Mouse (Mus musculus): ENCODE measurements around the gene Cdkn2b. TPM values are rescaled to one million over a fixed set of nuclear protein-coding genes. Genes with fewer than 3 reads are reported as not detected.

The Cdkn2b gene
- total RNA-seq (2021), result under 1 TPM; 0.55 to 0.87 TPM

DNA sequence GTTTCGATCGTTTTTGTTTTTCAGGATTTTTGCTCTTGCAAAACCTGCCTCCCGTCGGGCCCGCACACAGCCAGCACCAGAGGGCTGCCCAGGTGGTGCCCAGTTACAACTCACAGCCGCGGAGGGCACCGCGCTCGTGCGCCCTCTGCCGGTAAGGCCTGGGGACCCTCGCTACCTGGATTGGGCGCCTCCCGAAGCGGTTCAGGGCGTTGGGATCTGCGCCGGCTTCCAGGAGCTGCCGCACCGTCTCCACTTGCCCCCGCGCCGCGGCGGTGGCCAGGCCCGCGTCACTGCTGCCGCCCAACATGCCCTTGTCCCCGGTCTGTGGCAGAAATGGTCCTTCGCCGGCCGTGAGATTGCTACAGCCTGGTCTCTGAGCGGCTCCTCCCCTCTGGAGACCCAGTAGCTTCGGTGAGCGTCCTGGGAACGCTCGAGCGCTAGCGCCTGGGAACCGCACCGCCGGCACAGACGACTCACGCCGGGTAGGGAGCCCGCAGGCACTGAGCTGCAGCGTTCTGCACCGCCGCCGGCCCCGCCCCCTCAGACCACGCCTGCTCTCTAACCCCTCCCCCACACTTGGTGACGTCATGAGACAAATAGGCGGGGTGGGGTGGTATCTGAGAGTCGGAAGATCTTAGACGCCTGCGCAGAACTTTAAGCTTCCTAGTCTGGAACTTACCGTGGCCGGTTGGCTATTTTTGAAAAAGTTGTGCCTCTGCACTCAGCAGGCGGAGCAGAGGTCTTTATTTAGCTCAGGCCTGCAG is at the start of gene Cdkn2b:
Gene Cdkn2b (minus strand): TSS at position 549 of the 764 bp plus-strand sequence.
- intact Hi-C loops (cut with DNase I), result no loop called here
- peak; percentile 94 to 95 for DNase-seq

DNA sequence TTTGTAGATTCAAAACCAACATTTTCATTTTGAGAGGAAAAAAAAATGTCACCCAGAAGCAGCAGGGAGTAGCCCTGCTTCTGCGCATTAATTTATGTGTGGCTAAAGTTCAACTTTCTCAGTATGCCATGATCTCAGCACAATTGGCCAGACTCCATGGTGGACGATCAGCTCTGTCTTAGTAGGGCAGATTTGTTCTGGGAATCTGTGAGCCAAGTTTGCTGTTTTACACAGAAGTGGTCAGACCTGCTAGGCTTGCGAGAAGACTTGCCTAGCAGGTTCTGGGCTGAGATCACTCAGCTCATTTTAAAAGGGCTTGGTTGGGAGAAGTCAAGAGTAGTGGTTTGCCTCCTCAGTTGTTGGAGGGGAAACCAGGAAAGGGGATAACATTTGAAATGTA is 49.5 kb upstream of the Cdkn2b start:
- peak; percentile 18 to 23 for DNase-seq
- intact Hi-C loops (cut with DNase I), result no loop called here

DNA sequence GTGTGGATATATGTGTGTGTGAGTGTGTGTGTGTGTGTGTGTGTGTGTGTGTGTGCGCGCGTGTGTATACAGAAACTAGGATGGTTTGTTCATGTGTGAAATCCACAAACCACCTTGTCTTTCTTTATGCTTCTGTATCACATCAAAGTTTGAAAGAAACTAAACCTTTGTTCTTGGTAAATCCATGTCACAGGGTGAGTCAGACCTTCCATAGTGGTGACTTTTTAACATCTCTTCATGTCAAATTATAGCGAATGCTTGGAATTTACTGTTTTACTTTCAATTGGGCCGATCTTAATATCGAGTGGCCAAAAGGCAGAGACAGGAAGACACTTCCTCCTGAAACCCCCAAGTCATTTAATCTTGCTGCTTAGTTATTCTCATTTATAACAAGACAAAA is 48.7 kb upstream of the Cdkn2b start:
- no peak for DNase-seq
- intact Hi-C loops (cut with DNase I), result no loop called here

DNA sequence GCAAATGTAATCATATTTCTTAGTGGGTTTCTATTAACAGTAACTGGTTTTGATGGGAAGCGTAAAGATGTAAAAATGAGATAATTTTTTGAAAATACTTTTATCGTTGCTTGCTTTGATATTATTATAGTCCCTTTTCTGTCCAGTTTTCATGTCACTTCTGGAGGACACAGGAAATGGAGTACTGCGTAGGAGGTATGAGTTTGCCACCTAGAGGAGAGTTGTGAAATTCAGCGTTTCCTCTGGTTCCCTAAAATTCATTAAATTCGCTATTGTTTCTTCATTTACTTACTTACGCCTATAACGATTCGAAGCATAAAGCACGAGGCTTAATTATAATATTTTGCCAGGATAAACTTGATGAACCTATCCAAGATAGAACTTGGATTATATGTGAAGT is 43.1 kb upstream of the Cdkn2b start:
- DNase-seq, result no peak
- intact Hi-C loops (cut with DNase I), result no loop called here

- intact Hi-C loops (cut with DNase I), result no loop called here
- no peak for DNase-seq
Measured at GRCm38 (mm10) chr4:89353071-89353582, 42.3 kb upstream of the Cdkn2b start.

DNA sequence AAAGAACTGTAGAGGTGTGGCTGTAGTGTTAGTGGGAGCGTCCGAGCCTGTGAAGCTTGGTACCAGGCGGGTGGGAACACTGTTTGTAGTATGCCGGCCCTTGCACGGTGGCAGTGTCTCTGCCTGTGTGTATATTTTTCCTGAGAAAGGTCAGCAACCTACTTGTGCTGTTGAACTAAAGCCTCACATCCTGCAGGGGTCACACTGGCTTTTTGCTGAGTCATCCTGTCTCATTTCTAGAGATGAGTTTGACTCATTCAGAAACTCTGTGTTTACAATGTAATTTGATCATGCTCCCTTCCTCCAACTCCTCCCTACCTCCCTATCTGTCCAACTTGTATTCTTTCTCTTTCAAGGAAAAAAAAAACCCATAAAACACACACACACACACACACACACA is 40.6 kb upstream of the Cdkn2b start:
- no peak for DNase-seq
- intact Hi-C loops (cut with DNase I), result no loop called here

- intact Hi-C loops (cut with DNase I), result no loop called here
- DNase-seq, result no peak
Measured at GRCm38 (mm10) chr4:89350938-89351451, 40.2 kb upstream of the Cdkn2b start.

GRCm38 (mm10) chr4:89350391-89350790 is 39.6 kb upstream of the Cdkn2b start:
- intact Hi-C loops (cut with DNase I), result no loop called here
- no peak for DNase-seq

GRCm38 (mm10) chr4:89348842-89349241 is 38.0 kb upstream of the Cdkn2b start:
- DNase-seq, result no peak
- intact Hi-C loops (cut with DNase I), result no loop called here

- DNase-seq, result no peak
- intact Hi-C loops (cut with DNase I), result no loop called here
Measured at GRCm38 (mm10) chr4:89313461-89313860, 2.6 kb upstream of the Cdkn2b start.

DNA sequence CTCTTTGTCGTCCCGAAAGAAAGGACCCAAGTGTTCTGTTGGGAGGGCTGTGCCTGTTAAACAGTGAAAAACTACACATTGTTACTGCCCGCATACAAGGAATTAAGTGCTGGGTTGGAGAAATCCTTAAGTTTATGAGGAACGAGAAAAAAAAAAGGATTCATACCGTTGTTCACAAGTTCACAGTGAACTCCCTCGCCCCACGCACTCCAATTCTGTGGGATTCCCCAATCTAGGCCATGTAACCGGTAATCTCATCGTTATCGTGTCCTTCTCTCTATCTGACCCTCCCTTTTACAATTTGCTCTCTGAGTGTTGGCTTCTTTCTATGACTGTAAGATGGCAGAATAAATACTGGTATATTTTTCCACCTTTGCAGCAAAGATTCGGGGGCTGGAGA is 843 bp downstream of the Cdkn2b start:
- DNase-seq, result no peak
- intact Hi-C loops (cut with DNase I), result no loop called here

- intact Hi-C loops (cut with DNase I), result no loop called here
- DNase-seq, result no peak
Measured at GRCm38 (mm10) chr4:89308001-89308400, 2.8 kb downstream of the Cdkn2b start.

GRCm38 (mm10) chr4:89306798-89307365 is 4.0 kb downstream of the Cdkn2b start:
- intact Hi-C loops (cut with DNase I), result no loop called here
- DNase-seq, result no peak

DNA sequence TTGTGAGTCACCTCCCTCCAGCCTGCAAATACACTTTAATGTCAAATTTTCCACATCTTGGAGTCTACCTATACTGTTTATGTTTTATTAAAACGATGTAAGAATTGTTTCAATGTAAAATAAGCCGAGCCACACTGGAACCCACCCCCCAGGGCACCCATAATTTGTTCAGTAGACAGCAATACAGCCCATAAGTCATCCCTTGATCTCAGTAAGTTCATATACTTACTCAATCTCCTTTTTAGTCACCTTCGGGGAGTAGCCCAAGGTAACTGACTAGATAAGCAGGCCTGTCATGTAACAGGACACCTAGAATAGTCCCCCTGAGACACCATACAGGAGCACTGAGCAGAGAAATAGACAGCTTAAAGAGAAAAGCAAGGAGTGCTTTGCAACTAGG is 5.1 kb downstream of the Cdkn2b start:
- intact Hi-C loops (cut with DNase I), result no loop called here
- no peak for DNase-seq

GRCm38 (mm10) chr4:89303281-89303995 is 7.4 kb downstream of the Cdkn2b start:
- intact Hi-C loops (cut with DNase I), result no loop called here
- no peak for DNase-seq

GRCm38 (mm10) chr4:89302129-89302528 is 8.7 kb downstream of the Cdkn2b start:
- intact Hi-C loops (cut with DNase I), result no loop called here
- no peak for DNase-seq

DNA sequence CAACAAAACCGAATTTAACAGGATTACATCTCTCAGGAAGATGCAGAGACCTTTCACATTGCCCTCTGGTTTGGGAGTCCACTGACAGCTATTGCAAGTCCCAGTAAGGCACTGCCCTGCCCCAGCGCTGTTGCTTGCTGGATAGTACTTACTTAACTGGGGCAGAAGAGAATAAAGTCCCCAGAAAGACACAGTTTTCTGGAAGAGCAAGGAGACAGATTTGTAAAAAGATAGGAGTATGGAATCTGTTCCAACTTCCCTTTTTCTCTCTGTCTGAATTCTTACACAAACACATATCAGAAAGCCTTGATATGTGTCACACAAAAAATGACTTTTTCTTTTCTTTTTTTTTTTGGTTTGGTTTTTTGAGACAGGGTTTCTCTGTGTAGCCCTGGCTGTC is 11.1 kb downstream of the Cdkn2b start:
- no peak for DNase-seq
- intact Hi-C loops (cut with DNase I), result no loop called here

DNA sequence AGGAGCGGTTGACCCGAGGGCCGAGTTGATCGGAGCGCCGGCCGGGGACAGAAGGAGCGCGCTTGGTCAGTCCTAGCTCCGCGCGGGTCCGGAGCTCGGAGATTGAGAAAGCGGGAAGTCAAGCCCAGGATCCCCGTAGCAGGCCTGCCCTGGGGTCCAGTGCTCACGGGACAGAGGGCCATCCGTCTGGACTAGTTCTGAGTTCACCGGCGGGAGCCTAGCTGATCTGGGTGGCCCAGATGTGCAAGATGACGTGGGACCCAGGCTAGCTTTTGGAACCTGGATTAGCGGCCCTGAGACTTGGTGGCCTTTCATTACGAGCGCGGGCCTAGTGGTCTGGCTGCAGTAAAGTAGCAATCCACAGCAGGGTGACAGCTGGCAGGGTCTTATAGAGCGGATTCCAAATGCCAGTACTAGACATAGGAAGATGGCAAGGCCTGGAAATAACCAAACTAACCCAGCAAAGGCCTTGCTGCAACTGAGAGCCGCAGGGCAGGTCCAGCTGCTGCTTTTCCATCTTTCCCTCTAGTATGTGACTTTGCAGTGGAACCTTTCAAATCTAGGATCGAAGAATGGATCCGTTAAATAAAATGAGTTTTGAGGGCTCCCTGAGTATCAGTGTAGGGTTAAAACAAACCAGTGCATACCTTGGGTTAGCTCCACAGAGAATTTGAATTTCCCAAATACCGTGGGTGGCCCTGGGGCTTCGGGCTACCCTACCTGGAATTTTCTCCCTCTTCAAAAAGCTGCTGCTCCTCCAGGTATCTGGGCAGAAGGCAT is 15.2 kb downstream of the Cdkn2b start:
- no peak for DNase-seq
- intact Hi-C loops (cut with DNase I), result loop anchor here (2.0 kb wide), 1 partner anchor 17 kb away; no protein-coding TSS in a partner anchor

- DNase-seq, result peak; percentile 76 to 78
- intact Hi-C loops (cut with DNase I), result loop anchor here (2.0 to 5.0 kb wide), 2 partner anchors 16 to 228 kb away; no protein-coding TSS in a partner anchor
Measured at GRCm38 (mm10) chr4:89294486-89295440, 16.1 kb downstream of the Cdkn2b start, which contains the start of gene Cdkn2a. Cdkn2a (minus strand) TSS chr4:89294653.
